Mouse (Mus musculus) cerebral cortex, adult 2 months (tissue): ENCODE measurements around the gene Bglap2.

Experiments used
- WGBS: fragments of 180-500 bp; shearing (Covaris S2); methylation state at CpG from one replicate; pipeline ENCODE4 v1.1.7; 2018; 5-methylcytosine and 5-hydroxymethylcytosine counted together

Bglap2 gene

GRCm38 (mm10) chr3:88393776-88394375, 15.4 kb upstream of the Bglap2 start:
- WGBS = 81% methylated on average over 9 of the region's 9 CpGs

DNA sequence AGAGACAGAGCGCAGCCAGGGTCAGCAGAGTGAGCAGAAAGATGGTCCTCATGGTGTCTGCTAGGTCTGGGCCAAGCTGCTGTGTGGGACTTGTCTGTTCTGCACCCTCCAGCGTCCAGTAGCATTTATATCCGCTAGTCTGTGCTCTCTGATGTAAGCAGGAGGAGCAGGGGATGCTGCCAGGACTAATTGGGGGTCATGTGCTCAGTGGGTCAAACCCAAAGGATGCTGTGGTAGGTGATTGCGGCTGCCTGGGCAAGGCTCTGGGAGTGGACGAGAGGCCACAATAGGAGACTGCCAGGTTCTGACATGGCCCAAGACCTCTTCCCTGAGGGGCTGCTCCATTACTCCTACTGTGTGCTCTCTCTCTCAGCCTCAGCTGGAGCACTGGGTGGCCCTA, 5.9 kb upstream of the Bglap2 start, which contains the start of gene Bglap:
Gene Bglap, minus strand, starts transcription at position 101 of the 400 bp plus-strand sequence.
- 82% methylated on average over 5 of the region's 5 CpGs for WGBS

GRCm38 (mm10) chr3:88382383-88382782, 3.9 kb upstream of the Bglap2 start:
- WGBS = 55% methylated on average over 3 of the region's 7 CpGs

GRCm38 (mm10) chr3:88381389-88382315, 3.2 kb upstream of the Bglap2 start:
- WGBS = 12% methylated on average over 22 of the region's 22 CpGs

GRCm38 (mm10) chr3:88376644-88377043, 1.9 kb downstream of the Bglap2 start:
- 57% methylated on average over 7 of the region's 7 CpGs for WGBS

DNA sequence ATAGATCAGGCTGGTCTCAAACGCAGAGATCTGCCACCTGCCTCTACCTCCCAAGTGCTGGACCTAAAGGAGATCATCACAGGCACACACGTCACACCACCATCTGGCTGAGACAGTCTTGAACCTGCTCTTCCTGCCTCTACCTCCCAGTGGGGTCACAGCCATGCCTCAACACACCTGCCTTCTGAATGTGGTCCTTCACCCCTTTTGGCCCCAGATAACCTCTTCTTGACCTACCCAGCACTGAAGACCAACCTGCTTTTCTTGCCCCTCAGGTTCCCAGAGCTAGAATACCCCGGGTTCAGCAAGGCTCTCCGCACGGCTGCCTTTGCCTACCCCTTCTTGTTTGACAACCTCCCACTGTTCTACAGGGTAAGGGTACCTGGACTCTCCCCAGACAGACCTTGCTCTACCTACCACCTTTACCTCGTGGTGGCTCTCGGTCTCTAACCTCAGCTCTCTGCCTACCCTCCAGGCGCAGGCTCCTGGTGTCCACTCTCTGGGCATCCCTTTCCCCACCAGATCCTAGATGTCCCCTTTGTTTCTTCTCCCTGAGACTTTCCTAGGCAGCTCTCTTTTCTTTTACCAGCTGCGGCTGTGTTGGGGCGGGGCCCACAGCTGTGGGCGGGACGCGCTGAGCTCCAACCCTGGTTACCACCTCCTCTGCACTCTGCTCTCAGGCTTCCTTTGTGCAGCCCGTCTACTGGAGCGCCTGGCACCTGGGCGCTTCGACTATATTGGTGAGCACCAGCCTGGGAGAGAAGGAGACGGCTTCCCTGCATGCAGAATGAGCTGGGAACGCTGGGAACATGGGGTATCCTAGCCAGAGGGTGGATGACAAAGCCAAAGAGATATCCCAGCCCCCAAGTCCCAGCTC, 2.5 kb downstream of the Bglap2 start:
- WGBS = 16% methylated on average over 19 of the region's 19 CpGs

DNA sequence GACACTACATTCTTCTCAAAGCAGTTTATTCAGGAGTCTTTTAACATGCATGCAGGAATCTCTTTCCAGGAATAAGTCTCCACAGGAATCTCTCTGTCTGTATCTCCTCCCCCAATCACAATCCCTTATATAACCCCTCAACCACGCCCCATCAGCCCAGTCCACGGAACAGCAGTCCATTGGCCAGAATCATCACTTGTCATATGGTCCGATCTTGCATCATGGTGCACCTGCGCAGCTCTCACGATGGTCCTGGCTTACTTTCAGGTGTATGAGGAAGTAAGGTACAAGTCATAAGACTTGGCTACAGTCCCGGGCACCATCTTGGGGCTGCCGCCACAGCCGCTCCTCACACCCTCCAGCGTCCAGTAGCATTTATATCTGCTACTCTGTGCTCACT, 5.9 kb downstream of the Bglap2 start, which contains the start of gene Bglap3:
Gene Bglap3, minus strand, starts transcription at position 101 of the 400 bp plus-strand sequence.
- WGBS = 90% methylated on average over 9 of the region's 9 CpGs

DNA sequence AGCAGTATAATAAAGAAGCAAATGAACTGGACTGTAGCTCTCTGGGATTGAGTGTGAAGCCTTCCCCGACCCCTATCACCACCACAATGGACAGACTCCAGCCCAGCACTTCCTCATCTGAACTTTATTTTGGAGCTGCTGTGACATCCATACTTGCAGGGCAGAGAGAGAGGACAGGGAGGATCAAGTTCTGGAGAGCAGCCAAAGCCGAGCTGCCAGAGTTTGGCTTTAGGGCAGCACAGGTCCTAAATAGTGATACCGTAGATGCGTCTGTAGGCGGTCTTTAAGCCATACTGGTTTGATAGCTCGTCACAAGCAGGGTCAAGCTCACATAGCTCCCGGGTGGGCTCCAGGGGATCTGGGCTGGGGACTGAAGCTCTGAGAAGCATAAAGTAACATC, 10.0 kb downstream of the Bglap2 start:
- WGBS = 93% methylated on average over 7 of the region's 7 CpGs

DNA sequence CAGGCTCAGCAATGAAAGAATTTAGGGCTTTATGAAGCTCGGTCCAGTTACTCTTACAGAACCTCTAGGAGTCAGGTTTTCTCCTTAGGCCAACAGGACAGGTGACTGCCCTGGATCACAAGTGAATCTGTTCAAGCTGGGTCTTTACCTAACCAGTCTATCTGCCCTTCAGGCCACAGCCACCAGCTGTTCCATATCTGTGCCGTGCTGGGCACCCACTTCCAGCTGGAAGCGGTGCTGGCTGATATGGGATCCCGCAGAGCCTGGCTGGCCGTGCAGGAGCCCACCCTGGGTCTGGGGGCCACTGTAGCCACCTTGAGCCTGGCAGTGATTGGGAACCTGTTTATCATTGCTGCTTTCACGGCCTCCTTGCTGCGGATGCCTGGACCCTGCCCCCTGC, 11.0 kb downstream of the Bglap2 start:
- 70% methylated on average over 4 of the region's 7 CpGs for WGBS

GRCm38 (mm10) chr3:88366830-88367428, 11.6 kb downstream of the Bglap2 start:
- 7% methylated on average over 22 of the region's 22 CpGs for WGBS

DNA sequence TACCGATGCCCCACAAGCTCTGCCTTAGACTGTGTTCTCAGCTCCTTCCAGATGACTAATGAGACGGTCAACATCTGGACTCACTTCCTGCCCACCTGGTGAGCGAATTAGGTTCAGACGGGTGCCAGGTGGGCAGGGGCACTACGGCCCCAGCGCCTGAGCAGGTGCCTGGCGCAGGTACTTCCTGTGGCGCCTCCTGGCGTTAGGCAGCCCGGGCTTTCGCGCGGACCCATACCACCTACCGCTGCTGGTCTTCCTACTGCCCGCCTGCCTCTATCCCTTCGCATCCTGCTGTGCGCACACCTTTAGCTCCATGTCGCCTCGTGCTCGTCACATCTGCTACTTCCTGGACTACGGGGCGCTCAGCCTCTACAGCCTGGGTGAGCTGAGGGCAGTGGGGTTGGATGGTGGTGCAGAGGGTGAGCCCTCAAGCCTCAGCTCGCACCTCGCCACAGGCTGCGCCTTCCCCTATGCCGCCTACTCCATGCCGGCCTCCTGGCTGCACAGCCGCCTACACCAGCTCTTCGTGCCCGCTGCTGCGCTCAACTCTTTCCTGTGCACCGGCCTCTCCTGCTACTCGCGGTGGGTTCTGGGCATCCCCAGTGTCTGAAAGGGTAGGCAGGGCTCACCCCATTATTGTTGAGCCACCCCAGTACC, 12.7 kb downstream of the Bglap2 start:
- WGBS = 52% methylated on average over 34 of the region's 34 CpGs

GRCm38 (mm10) chr3:88364337-88364736, 14.2 kb downstream of the Bglap2 start, which contains the start of gene Paqr6:
TSS of gene Paqr6 (plus strand) at chr3:88364584.
- 14% methylated on average over 16 of the region's 16 CpGs for WGBS

GRCm38 (mm10) chr3:88363700-88364099, 14.8 kb downstream of the Bglap2 start:
- WGBS = 54% methylated on average over 4 of the region's 4 CpGs

- WGBS = 82% methylated on average over 2 of the region's 2 CpGs
Measured at GRCm38 (mm10) chr3:88361612-88362313, 16.7 kb downstream of the Bglap2 start.

DNA sequence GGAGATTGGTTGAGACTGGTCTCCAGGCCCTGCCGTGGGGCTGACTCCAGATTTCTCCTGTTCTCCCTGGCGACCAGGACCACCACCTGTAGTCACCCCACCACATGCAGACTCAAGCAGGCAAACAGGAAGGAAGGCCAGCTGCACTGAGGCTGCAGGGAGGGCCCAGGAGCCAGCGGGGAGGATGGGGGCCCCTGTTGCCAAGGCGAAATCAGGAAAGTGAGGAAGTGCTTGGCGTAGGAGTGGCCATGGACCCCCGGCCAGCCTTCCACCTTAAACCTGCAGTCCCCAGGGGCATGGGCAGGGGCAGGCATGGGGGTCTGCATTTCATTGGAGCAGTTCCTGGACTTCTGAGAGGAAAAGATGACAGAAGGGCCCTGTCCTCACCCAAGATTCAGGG, 17.4 kb downstream of the Bglap2 start:
- 66% methylated on average over 6 of the region's 6 CpGs for WGBS

- 61% methylated on average over 3 of the region's 3 CpGs for WGBS
Measured at GRCm38 (mm10) chr3:88359989-88360388, 18.5 kb downstream of the Bglap2 start.

DNA sequence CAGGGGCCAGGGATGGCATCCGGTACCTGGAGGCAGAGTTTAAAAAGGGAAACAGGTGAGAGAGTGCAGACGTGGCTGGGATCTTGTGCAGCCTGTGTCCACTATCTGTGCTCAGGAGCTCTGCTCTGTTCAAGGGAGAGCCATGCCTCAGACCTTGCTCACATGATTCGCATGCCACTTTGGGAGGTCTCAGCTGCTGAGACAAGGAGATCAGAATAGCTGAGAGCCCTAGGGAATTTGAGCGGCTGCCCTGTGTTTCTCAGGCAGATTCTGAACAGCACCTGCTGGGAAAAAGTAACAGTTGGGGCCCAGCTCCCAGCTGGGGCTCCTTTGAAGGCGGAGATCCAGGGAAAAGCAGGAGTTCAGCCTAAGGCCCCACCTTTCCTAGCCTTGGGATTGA, 18.9 kb downstream of the Bglap2 start:
- WGBS = 71% methylated on average over 5 of the region's 5 CpGs

GRCm38 (mm10) chr3:88354396-88355165, 23.9 kb downstream of the Bglap2 start:
- WGBS = 90% methylated on average over 8 of the region's 8 CpGs

DNA sequence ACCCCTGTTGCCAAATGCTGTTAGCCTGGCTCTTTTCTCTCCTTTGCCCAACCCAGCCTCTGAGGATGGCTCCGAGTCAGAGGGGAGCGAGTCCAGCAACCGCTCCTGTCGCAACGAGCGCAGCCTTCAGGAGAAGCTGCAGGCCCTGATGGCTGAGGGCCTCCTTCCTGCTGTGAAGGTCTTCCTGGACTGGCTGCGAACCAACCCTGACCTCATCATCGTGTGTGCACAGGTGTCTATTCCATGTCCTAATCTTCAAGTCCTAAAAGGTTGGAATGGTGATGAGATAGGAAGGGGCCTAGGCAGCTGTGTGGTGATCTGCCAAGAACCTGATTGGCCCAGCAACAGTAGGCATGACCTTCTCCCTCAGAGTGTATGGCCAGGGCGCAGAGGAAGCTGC, 25.6 kb downstream of the Bglap2 start:
- WGBS = 86% methylated on average over 9 of the region's 9 CpGs
